Mouse (Mus musculus): ENCODE results near the gene Stap2. TPM values are rescaled to one million over a fixed set of nuclear protein-coding genes. Genes with fewer than 3 reads are reported as not detected.
A peak's percentile ranks its signal among the peaks of the same experiment; 100 is the strongest.

The Stap2 gene
- total RNA-seq, 2 experiments from 2014 or later: 4.4 TPM

- intact Hi-C loops (cut with DNase I): no loop called here
- DNase-seq (ENCODE audit: extremely low spot score in 1 of 2, low spot score in 2 of 2): no peak
Observed at GRCm38 (mm10) chr17:56027801-56028441, 22.5 kb upstream of the Stap2 start.

- intact Hi-C loops (cut with DNase I): no loop called here
- no peak for DNase-seq (ENCODE audit: extremely low spot score in 1 of 2, low spot score in 2 of 2)
Observed at GRCm38 (mm10) chr17:56026881-56027280, 21.5 kb upstream of the Stap2 start.

- no peak for DNase-seq (ENCODE audit: extremely low spot score in 1 of 2, low spot score in 2 of 2)
- intact Hi-C loops (cut with DNase I): no loop called here
Observed at GRCm38 (mm10) chr17:56026303-56026702, 20.9 kb upstream of the Stap2 start.

GRCm38 (mm10) chr17:56024931-56025330, 19.5 kb upstream of the Stap2 start:
- DNase-seq (ENCODE audit: extremely low spot score in 1 of 2, low spot score in 2 of 2): no peak
- intact Hi-C loops (cut with DNase I): no loop called here

GRCm38 (mm10) chr17:56024476-56024875, 19.1 kb upstream of the Stap2 start:
- DNase-seq (ENCODE audit: extremely low spot score in 1 of 2, low spot score in 2 of 2): no peak
- intact Hi-C loops (cut with DNase I): no loop called here

GRCm38 (mm10) chr17:56023386-56023785, 18.0 kb upstream of the Stap2 start:
- no peak for DNase-seq (ENCODE audit: extremely low spot score in 1 of 2, low spot score in 2 of 2)
- intact Hi-C loops (cut with DNase I): no loop called here

- intact Hi-C loops (cut with DNase I): no loop called here
Observed at GRCm38 (mm10) chr17:56022989-56023290, 17.6 kb upstream of the Stap2 start.

GRCm38 (mm10) chr17:56022131-56022988, 17.0 kb upstream of the Stap2 start:
- intact Hi-C loops (cut with DNase I): no loop called here
- DNase-seq (ENCODE audit: extremely low spot score in 1 of 2, low spot score in 2 of 2): no peak

More at GRCm38 (mm10) chr17:56022989-56023290, 17.6 kb upstream of the Stap2 start:
- DNase-seq (ENCODE audit: extremely low spot score in 1 of 2, low spot score in 2 of 2): no peak

GRCm38 (mm10) chr17:56021161-56021910, 16.0 kb upstream of the Stap2 start:
- DNase-seq (ENCODE audit: extremely low spot score in 1 of 2, low spot score in 2 of 2): no peak
- intact Hi-C loops (cut with DNase I): no loop called here

- no peak for DNase-seq (ENCODE audit: extremely low spot score in 1 of 2, low spot score in 2 of 2)
- intact Hi-C loops (cut with DNase I): no loop called here
Observed at GRCm38 (mm10) chr17:56020400-56021084, 15.2 kb upstream of the Stap2 start.

- intact Hi-C loops (cut with DNase I): no loop called here
- DNase-seq (ENCODE audit: extremely low spot score in 1 of 2, low spot score in 2 of 2): peak in 1 of 2 experiments; percentile 71
Observed at GRCm38 (mm10) chr17:56018347-56019131, 13.2 kb upstream of the Stap2 start.

- no peak for DNase-seq (ENCODE audit: extremely low spot score in 1 of 2, low spot score in 2 of 2)
- intact Hi-C loops (cut with DNase I): no loop called here
Observed at GRCm38 (mm10) chr17:56017848-56018247, 12.5 kb upstream of the Stap2 start.

- intact Hi-C loops (cut with DNase I): no loop called here
- DNase-seq (ENCODE audit: extremely low spot score in 1 of 2, low spot score in 2 of 2): no peak
Observed at GRCm38 (mm10) chr17:56016793-56017785, 11.7 kb upstream of the Stap2 start.

GRCm38 (mm10) chr17:56016382-56016781, 11.0 kb upstream of the Stap2 start:
- no peak for DNase-seq (ENCODE audit: extremely low spot score in 1 of 2, low spot score in 2 of 2)
- intact Hi-C loops (cut with DNase I): no loop called here

GRCm38 (mm10) chr17:56015293-56015692, 9.9 kb upstream of the Stap2 start:
- DNase-seq (ENCODE audit: extremely low spot score in 1 of 2, low spot score in 2 of 2): no peak
- intact Hi-C loops (cut with DNase I): no loop called here

- intact Hi-C loops (cut with DNase I): loop anchor here (5.0 kb wide), 1 partner anchor 34 kb away; no protein-coding TSS in a partner anchor
- DNase-seq (ENCODE audit: extremely low spot score in 1 of 2, low spot score in 2 of 2): no peak
Observed at GRCm38 (mm10) chr17:56011441-56011840, 6.1 kb upstream of the Stap2 start.

- intact Hi-C loops (cut with DNase I): loop anchor here (5.0 kb wide), 1 partner anchor 33 kb away; no protein-coding TSS in a partner anchor
- DNase-seq (ENCODE audit: extremely low spot score in 1 of 2, low spot score in 2 of 2): peak; percentile 55 to 79
Observed at GRCm38 (mm10) chr17:56010681-56011080, 5.3 kb upstream of the Stap2 start.
